Mouse (Mus musculus) midbrain, embryonic 15.5 days (tissue): ENCODE measurements at regions not wholly inside any gene's neighbourhood (a gene's known extent, or its start where the extent isn't known, plus 50 kb on each side); places are given as distances from the start of the nearest gene placed in this dataset.

Source experiments
- ATAC-seq: fragments of 200-750 bp; cut with Nextera tagmentation; replicated peaks from 2 replicates; pipeline ENCODE4 v1.8.0; 2017; ENCODE audit warnings: moderate TSS enrichment
- H3K27ac ChIP-seq: fragments of 300-500 bp; sonication (generic); 2 replicates; pipeline ENCODE4 v1.5.1; 2015; ENCODE audit warnings: mild to moderate bottlenecking, inconsistent platforms
- H3K27me3 ChIP-seq: fragments of 300-500 bp; sonication (generic); replicated peaks from 2 replicates; pipeline ENCODE4 v1.6.1; 2015; ENCODE audit warnings: inconsistent platforms
- H3K36me3 ChIP-seq: fragments of 300-500 bp; sonication (generic); replicated peaks from 2 replicates; pipeline ENCODE4 v1.6.1; 2015; ENCODE audit warnings: inconsistent platforms
- H3K4me1 ChIP-seq: fragments of 300-500 bp; sonication (generic); 2 replicates; pipeline ENCODE4 v1.6.1; 2015; ENCODE audit warnings: inconsistent platforms
- H3K4me2 ChIP-seq: fragments of 300-500 bp; sonication (generic); 2 replicates; pipeline ENCODE4 v1.6.1; 2015; ENCODE audit warnings: inconsistent platforms, mild to moderate bottlenecking, moderate library complexity
- H3K4me3 ChIP-seq: fragments of 300-500 bp; sonication (generic); 2 replicates; pipeline ENCODE4 v1.5.1; 2015; ENCODE audit warnings: mild to moderate bottlenecking, inconsistent platforms
- H3K9ac ChIP-seq: fragments of 300-500 bp; sonication (generic); 2 replicates; pipeline ENCODE4 v1.6.1; 2015; ENCODE audit warnings: mild to moderate bottlenecking, inconsistent platforms
- H3K9me3 ChIP-seq: fragments of 300-500 bp; sonication (generic); 2 replicates; pipeline ENCODE4 v1.6.1; 2016; ENCODE audit warnings: inconsistent platforms
- WGBS: fragments of 180-500 bp; shearing (Covaris S2); methylation state at CpG from one replicate; pipeline ENCODE4 v1.1.7; 2015; ENCODE audit warnings: mixed read lengths; 5-methylcytosine and 5-hydroxymethylcytosine counted together

DNA sequence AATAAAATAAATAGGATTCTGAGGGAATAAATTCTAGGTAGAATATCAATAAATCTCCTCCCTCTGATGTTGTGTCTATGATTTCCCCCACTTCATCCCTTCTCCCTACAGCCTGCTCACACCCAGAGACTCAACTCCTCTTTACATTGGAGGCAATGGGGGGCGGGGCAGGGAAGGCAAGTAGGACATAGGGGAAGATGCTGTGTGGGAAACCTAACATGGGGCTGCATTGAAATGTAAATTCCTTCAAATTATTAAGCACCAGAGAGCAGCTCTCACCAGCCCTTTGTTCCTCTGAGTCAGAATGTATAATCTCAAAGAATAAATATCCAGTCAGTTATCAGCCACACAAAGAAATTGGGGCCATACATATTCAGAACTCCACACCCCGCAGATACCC lies 91.6 kb downstream of the Nuf2 start:
- WGBS = 35% methylated on average over 2 of the region's 2 CpGs
- peaks cover 8% of the 10 kb centered on the region for H3K4me1 ChIP-seq
- H3K36me3 ChIP-seq = no peaks in the 10 kb centered on the region
- H3K4me3 ChIP-seq = no peak overlapping the region
- no peak overlapping the region for H3K9ac ChIP-seq
- H3K4me2 ChIP-seq = no peak overlapping the region
- no peak overlapping the region; the same call in 1 of the 2 replicates for H3K27ac ChIP-seq
- H3K27me3 ChIP-seq = no peaks in the 10 kb centered on the region
- peak; percentile 50; the same call in 1 of the 2 replicates for ATAC-seq
- H3K9me3 ChIP-seq = no peaks in the 10 kb centered on the region

DNA sequence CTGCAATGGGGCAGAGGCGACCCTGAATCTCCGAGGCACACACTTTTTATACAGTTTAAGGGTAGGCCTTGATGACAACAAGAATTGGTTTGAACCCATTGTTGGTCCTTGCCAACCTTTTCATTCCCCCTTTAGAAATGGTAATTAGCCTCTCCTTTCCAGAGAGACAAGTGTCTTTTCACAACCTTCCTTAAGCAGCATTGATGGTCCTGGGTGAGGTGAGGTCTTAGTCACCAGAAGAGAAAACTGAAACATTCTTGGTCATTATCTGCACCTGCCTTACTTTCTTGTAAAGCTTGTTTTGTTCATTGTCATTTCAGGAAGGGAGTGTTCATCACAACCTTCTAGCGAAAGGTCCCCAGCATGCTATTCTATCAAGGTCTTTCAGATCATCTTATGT lies 93.3 kb downstream of the Nuf2 start:
- no peaks in the 10 kb centered on the region for H3K36me3 ChIP-seq
- 69% methylated on average over 3 of the region's 3 CpGs for WGBS
- H3K9me3 ChIP-seq = no peaks in the 10 kb centered on the region
- no peak overlapping the region for H3K4me3 ChIP-seq
- H3K27me3 ChIP-seq = no peaks in the 10 kb centered on the region
- H3K9ac ChIP-seq = no peak overlapping the region
- H3K4me2 ChIP-seq = no peak overlapping the region
- no peak overlapping the region for H3K27ac ChIP-seq
- ATAC-seq = no peak
- peaks cover 8% of the 10 kb centered on the region for H3K4me1 ChIP-seq

DNA sequence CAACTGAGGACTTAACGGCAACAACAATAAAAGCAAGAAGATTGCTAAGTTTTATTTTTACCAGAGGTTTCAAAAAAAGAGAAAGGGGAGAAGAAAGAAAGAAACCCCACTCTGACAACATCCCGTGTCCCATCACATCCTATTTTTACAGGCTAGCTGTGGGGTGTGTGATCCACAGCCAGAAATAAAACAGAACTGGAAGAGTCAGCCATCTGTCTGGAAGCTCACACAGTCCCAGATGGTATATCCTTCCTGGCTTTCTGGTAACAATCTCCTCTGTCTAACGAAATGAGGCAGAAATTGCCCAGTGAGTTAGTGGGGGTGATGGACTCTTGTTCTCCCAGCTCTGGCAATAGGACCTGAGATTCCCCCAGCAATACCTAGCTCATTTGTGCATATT lies 108.9 kb downstream of the Nuf2 start:
- H3K9ac ChIP-seq = no peak overlapping the region
- no peaks in the 10 kb centered on the region for H3K27me3 ChIP-seq
- H3K4me2 ChIP-seq = no peak overlapping the region
- 72% methylated on average over 3 of the region's 3 CpGs for WGBS
- H3K27ac ChIP-seq = no peak overlapping the region
- H3K4me3 ChIP-seq = no peak overlapping the region
- ATAC-seq = no peak
- no peaks in the 10 kb centered on the region for H3K9me3 ChIP-seq
- H3K36me3 ChIP-seq = no peaks in the 10 kb centered on the region
- H3K4me1 ChIP-seq = peaks cover 12% of the 10 kb centered on the region; the same call in 1 of the 2 replicates

- Histone ChIP-seq H3K9me3 (no peaks in the 10 kb centered on the region), H3K4me1 (peaks cover 12% of the 10 kb centered on the region; the same call in 1 of the 2 replicates), H3K27me3 (no peaks in the 10 kb centered on the region), H3K4me2 (no peak overlapping the region), H3K27ac (no peak overlapping the region), H3K36me3 (no peaks in the 10 kb centered on the region), H3K4me3 (no peak overlapping the region), H3K9ac (no peak overlapping the region)
- ATAC-seq = no peak
- WGBS = 39% methylated on average over 1 of the region's 1 CpGs
Observed at GRCm38 (mm10) chr1:169421671-169422070, 109.6 kb downstream of the Nuf2 start.

DNA sequence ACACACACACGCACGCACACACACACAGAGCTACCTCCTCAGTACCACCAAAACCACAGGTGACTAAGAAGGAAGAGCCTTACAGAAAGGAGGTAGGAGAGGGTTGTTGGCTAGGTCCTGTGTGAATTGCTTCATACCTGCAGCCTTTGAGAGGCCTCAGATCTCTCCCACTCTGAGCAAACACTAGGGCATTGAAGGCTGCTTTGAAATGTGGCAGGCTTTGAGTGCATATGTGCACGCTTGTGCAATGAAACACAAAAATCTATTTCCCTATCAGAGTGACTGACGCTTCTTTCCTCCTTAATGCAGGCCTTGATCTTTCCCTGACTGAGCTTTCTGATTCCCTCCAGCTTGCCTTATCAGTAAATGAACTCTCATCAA lies 112.6 kb downstream of the Nuf2 start:
- H3K9ac ChIP-seq = no peak overlapping the region
- peak; percentile 80 for ATAC-seq
- no peaks in the 10 kb centered on the region for H3K9me3 ChIP-seq
- H3K27me3 ChIP-seq = no peaks in the 10 kb centered on the region
- no peak overlapping the region for H3K4me3 ChIP-seq
- H3K27ac ChIP-seq = peak overlapping the region; percentile 62
- H3K36me3 ChIP-seq = no peaks in the 10 kb centered on the region
- no peak overlapping the region for H3K4me2 ChIP-seq
- H3K4me1 ChIP-seq = peaks cover 12% of the 10 kb centered on the region; the same call in 1 of the 2 replicates
- WGBS = 74% methylated on average over 4 of the region's 4 CpGs

DNA sequence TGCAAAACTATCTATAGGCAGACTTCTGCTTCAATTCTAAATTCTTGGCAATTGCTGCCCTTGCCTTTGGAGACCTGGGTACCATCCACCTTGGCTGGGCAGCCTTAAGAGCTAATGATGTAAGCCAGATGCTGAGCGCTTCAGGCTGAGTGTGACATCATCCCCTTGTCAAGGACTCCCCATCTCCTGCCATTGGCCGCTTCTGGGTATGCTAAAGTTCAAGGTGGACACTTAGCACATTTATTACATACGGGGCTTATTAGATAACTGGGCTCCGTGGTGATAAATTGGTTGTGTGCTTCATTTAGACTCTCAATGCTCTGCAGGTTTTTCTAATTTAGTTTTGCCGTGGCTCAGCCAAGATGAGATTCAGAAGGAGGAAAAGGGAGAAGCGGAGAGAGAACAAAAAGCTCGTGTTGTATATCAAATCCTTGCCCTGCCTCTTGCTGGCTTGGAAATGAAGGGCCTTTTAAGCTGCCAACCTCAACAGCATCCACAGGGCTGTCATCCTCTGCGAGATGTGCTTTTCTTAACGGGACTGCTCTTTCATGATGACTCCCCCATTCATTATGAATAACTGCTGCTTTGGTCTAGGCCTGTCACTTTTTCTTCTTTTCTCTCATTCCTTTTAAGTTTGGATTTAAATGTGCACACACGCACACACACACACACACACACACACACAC lies 113.1 kb downstream of the Nuf2 start:
- Histone ChIP-seq H3K9ac (no peak overlapping the region), H3K4me2 (no peak overlapping the region), H3K9me3 (no peaks in the 10 kb centered on the region), H3K4me1 (peaks cover 12% of the 10 kb centered on the region; the same call in 1 of the 2 replicates), H3K36me3 (no peaks in the 10 kb centered on the region), H3K27me3 (no peaks in the 10 kb centered on the region), H3K27ac (peak overlapping the region; percentile 62; the same call in 1 of the 2 replicates), H3K4me3 (no peak overlapping the region)
- WGBS = 64% methylated on average over 10 of the region's 10 CpGs
- ATAC-seq = peak; percentile 62

DNA sequence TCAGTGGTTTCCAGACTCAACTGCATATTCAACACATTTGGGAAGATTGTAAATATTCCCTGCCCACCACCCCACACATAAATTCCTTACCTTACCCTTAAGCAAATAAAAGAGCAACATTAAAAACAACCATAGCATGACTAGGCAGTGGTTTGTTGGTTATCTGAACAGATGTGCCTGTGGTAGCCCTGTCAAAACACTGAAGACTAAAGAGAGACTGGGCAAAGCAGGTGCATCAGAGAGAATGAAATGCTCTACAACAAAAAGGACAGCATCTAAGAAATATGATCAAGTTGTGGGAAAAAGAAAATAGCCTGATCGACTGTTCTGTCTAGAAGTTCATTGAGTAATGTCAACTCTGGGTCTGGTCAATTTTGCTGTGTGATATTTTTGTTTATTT lies 114.6 kb downstream of the Nuf2 start:
- Histone ChIP-seq H3K9ac (no peak overlapping the region), H3K27ac (no peak overlapping the region), H3K4me3 (no peak overlapping the region), H3K4me1 (peaks cover 12% of the 10 kb centered on the region; the same call in 1 of the 2 replicates), H3K9me3 (no peaks in the 10 kb centered on the region), H3K4me2 (no peak overlapping the region), H3K27me3 (no peaks in the 10 kb centered on the region), H3K36me3 (no peaks in the 10 kb centered on the region)
- 93% methylated on average over 1 of the region's 1 CpGs for WGBS
- no peak for ATAC-seq

DNA sequence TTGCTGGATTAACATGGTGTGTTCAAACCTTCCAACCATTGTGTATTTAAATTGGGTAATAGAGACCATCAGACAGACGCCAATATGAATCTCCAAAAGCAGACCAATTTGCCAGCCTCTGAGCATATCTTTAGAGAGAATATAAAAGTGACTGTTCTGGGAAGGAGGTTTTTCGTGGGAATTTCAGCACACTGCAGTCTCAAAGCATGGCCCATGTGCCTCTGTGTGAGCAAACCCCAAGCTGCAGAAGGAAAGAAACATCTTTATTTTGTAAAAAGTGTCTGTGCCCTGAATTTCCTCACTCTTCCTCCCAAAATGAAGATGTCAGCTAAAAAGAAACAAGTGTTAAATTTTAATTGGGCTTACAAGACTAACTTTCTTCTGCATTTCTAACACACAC lies 123.1 kb downstream of the Nuf2 start:
- Histone ChIP-seq H3K4me1 (no peaks in the 10 kb centered on the region; the same call in 1 of the 2 replicates), H3K4me2 (no peak overlapping the region), H3K4me3 (no peak overlapping the region), H3K27ac (no peak overlapping the region), H3K9ac (no peak overlapping the region), H3K36me3 (no peaks in the 10 kb centered on the region), H3K27me3 (no peaks in the 10 kb centered on the region), H3K9me3 (no peaks in the 10 kb centered on the region)
- WGBS = 68% methylated on average over 2 of the region's 2 CpGs
- no peak for ATAC-seq

- no peaks in the 10 kb centered on the region for H3K27me3 ChIP-seq
- no peaks in the 10 kb centered on the region for H3K36me3 ChIP-seq
- no peak overlapping the region for H3K4me2 ChIP-seq
- H3K9ac ChIP-seq = no peak overlapping the region
- WGBS = 53% methylated on average over 6 of the region's 6 CpGs
- ATAC-seq = no peak
- no peaks in the 10 kb centered on the region for H3K9me3 ChIP-seq
- no peaks in the 10 kb centered on the region for H3K4me1 ChIP-seq
- no peak overlapping the region for H3K4me3 ChIP-seq
- H3K27ac ChIP-seq = no peak overlapping the region
Observed at GRCm38 (mm10) chr1:169400841-169401240, 130.4 kb downstream of the Nuf2 start.

DNA sequence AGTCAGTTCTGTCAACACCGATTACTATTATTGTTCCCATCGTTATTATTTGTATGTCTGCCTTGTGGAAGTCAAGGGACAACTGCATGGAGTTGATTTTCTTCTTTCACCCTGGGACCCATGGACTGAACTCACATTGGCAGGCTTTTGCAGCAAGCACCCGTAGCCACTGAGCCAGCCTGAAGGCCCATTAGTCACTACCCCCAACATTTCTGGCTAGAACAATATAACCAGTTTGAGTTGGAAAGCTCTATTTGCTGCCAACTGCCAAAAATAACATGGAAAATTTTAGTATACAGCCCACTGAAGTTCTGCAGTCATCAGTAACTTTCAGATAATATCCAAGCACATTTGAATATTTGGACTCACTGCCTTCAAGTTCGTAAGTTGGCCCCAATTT lies 133.9 kb downstream of the Nuf2 start:
- Histone ChIP-seq H3K27me3 (no peaks in the 10 kb centered on the region), H3K9ac (no peak overlapping the region), H3K27ac (no peak overlapping the region), H3K4me2 (no peak overlapping the region), H3K36me3 (no peaks in the 10 kb centered on the region), H3K4me1 (no peaks in the 10 kb centered on the region), H3K4me3 (no peak overlapping the region), H3K9me3 (no peaks in the 10 kb centered on the region)
- 94% methylated on average over 4 of the region's 4 CpGs for WGBS
- no peak for ATAC-seq

- no peak for ATAC-seq
- 94% methylated on average over 1 of the region's 1 CpGs for WGBS
- Histone ChIP-seq H3K4me2 (no peak overlapping the region), H3K9ac (no peak overlapping the region), H3K9me3 (no peaks in the 10 kb centered on the region), H3K27me3 (no peaks in the 10 kb centered on the region), H3K4me3 (no peak overlapping the region), H3K4me1 (peaks cover 5% of the 10 kb centered on the region), H3K27ac (no peak overlapping the region), H3K36me3 (no peaks in the 10 kb centered on the region)
Observed at GRCm38 (mm10) chr1:169387056-169387455, 144.2 kb downstream of the Nuf2 start.

DNA sequence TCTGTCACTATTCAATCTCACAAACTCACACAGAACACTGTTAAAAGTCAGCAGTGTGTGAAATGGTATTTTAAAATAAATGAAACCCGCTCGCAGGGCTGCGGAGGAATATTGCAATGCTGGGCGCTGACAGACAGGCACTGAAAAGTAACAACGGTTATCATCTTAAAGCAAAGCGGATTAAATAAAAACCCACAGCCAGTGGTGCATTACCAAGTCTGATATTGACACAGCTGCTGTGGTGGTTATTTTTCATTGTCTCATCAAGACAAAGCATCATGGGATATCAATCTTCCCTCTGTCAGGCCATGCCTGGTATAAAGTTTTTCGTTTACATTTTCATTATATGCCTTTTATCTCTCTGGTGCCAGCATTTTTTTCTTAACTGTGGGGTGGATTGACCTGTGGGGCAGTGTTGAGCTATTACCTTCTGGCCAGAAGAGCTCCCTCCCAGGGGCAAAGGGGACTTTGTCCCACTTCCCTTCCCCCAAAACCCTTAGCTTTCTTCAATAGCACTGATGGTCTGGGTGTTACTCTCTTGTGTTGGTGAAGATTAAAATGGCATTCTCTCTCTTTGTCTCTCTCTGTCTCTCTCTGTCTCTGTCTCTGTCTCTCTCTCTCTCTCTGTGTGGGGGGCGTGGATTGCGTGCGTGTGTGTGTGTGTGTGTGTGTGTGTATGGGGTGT lies 145.4 kb downstream of the Nuf2 start:
- Histone ChIP-seq H3K4me2 (peak overlapping the region; percentile 3; the same call in 1 of the 2 replicates), H3K27ac (peak overlapping the region; percentile 31; the same call in 1 of the 2 replicates), H3K27me3 (no peaks in the 10 kb centered on the region), H3K9ac (no peak overlapping the region), H3K4me1 (peaks cover 5% of the 10 kb centered on the region), H3K9me3 (no peaks in the 10 kb centered on the region), H3K4me3 (no peak overlapping the region), H3K36me3 (no peaks in the 10 kb centered on the region)
- peak; percentile 60 for ATAC-seq
- 54% methylated on average over 9 of the region's 10 CpGs for WGBS

DNA sequence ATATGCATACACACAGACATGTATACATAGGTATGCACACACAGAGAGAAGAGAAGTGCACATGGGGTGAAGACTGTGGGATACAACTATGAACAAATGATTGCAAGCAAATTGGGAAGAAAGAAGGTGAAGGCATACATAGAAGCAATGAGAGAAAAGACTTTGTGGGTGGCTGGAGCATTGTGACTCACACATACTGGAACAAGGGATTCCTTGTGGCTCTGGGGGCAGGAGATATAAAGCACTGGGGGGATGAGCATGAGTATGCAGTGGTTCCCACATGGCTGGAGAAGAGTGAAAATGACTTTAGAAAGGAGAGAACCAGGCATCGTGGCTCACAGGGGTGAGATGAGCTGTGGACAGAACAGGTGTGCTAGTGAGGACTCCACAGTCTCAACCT lies 156.6 kb downstream of the Nuf2 start:
- H3K9ac ChIP-seq = no peak overlapping the region
- H3K4me1 ChIP-seq = no peaks in the 10 kb centered on the region
- H3K4me2 ChIP-seq = no peak overlapping the region
- no peaks in the 10 kb centered on the region for H3K27me3 ChIP-seq
- WGBS = 79% methylated on average over 1 of the region's 1 CpGs
- no peaks in the 10 kb centered on the region for H3K36me3 ChIP-seq
- H3K4me3 ChIP-seq = no peak overlapping the region
- H3K27ac ChIP-seq = no peak overlapping the region
- no peak for ATAC-seq
- no peaks in the 10 kb centered on the region for H3K9me3 ChIP-seq
